Mouse (Mus musculus): Measurements from ENCODE around the gene Phf14.

GRCm38 (mm10) chr6:12081722-12082121, 174.1 kb downstream of the Phf14 start:
- TF ChIP-seq CTCF (IDR thresholded peaks at IDR 0.05; ENCODE audit: low read depth, low read length), result no peak
- no peak for TF ChIP-seq POLR2A (IDR thresholded peaks at IDR 0.05; ENCODE audit: insufficient read depth, low read length)
